Mouse (Mus musculus): ENCODE measurements at regions not wholly inside any gene's neighbourhood (a gene's known extent, or its start where the extent isn't known, plus 50 kb on each side); places are given as distances from the start of the nearest gene placed in this dataset.

DNA sequence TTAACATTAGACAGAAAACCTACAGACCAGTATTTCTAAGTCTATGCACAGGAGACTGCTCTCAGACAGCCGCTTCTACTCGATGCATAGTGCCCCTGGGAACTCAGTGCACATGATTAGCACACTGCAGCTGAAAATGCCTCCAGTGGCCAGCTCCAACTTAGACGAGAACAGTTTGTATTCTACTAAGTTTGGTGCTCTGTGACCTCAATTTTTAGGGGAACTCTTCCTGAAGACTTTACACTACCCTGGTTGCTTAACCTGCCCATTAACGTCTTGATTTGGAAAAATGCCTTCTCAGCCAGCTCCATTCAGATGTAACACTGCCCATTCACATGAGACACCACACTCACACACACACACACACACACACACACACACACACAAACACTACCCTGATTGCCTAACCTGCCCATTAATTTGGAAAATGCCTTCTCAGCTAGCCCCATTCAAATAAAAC lies 130.9 kb upstream of the Cpeb2 start:
- WGBS: 19% methylated on average over 4 of the region's 4 CpGs

DNA sequence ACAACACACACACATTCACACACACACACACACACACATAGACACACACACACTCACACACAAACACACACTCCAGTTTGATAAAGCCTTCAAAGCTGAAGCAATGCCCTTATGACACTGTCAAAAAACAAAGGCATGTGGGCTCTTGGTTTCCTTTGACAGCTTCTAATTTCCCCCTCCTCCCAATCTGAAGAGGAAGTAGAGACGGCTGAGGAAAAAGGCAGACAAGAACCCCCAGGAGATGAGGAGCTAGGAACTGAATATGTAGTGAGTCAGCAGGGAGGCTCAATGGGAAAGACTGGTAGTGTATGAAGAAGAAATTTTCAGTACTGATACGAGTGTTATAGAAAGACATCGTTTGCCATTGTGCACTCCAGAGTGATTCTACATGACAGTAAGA lies 130.4 kb upstream of the Cpeb2 start:
- intact Hi-C loops (cut with DNase I): no loop called here
- no peak overlapping the region for H3K4me3 ChIP-seq
- 43% methylated on average over 3 of the region's 3 CpGs for WGBS
- H3K27me3 ChIP-seq (ENCODE audit: control insufficient read depth, insufficient read depth, low read length): no peaks in the 10 kb centered on the region
- DNase-seq: no peak
- no peaks in the 10 kb centered on the region for H3K79me2 ChIP-seq (replicated peaks; ENCODE audit: control insufficient read depth, insufficient read depth, low read length)
- H3K36me3 ChIP-seq (ENCODE audit: control insufficient read depth, insufficient read depth, low read length): peaks cover 2% of the 10 kb centered on the region; the same call in 1 of the 2 replicates
- H3K27ac ChIP-seq: no peak overlapping the region
- no peak overlapping the region for H3K9ac ChIP-seq (ENCODE audit: low read depth, low read length)
- TF ChIP-seq POLR2A (IDR thresholded peaks at IDR 0.05; ENCODE audit: insufficient read depth, low read depth, low read length): no peak
- no peak for TF ChIP-seq CTCF (IDR thresholded peaks at IDR 0.05)
- H3K4me1 ChIP-seq (ENCODE audit: control insufficient read depth, insufficient read depth, low read length): peaks cover 1% of the 10 kb centered on the region; the same call in 1 of the 2 replicates

More for the DNA sequence above, 130.9 kb upstream of the Cpeb2 start:
- intact Hi-C loops (cut with DNase I): no loop called here
- DNase-seq: no peak
- H3K9ac ChIP-seq (ENCODE audit: low read depth, low read length): no peak overlapping the region
- no peak overlapping the region for H3K27ac ChIP-seq
- TF ChIP-seq CTCF (IDR thresholded peaks at IDR 0.05) (no peak), POLR2A (IDR thresholded peaks at IDR 0.05; ENCODE audit: insufficient read depth, low read depth, low read length) (no peak), EP300 (IDR thresholded peaks at IDR 0.05; ENCODE audit: insufficient read depth, low read depth, low read length) (no peak)
- H3K4me1 ChIP-seq (ENCODE audit: control insufficient read depth, insufficient read depth, low read length): peaks cover 1% of the 10 kb centered on the region; the same call in 1 of the 2 replicates
- H3K36me3 ChIP-seq (ENCODE audit: control insufficient read depth, insufficient read depth, low read length): peaks cover 2% of the 10 kb centered on the region; the same call in 1 of the 2 replicates
- H3K27me3 ChIP-seq (ENCODE audit: control insufficient read depth, insufficient read depth, low read length): no peaks in the 10 kb centered on the region
- H3K4me3 ChIP-seq: no peak overlapping the region
- no peaks in the 10 kb centered on the region for H3K79me2 ChIP-seq (replicated peaks; ENCODE audit: control insufficient read depth, insufficient read depth, low read length)

DNA sequence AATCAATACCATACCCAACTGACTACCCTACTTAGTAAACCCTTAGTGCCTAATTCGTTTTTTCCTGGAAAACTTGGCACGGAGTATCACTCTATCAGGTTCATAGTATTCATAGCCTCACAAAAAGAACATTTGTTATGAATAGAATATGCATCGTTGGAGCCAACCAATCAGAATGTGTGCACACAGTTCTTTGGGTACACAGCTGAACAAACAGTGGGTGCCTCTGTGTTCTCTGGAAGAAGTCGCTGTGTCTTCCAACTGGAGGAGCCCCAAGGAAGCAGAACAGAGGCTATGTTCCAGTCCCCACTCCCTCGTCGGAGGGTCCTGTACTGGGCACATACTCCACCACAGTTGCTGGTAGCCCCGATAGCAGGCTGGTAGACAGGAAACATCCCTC lies 129.2 kb upstream of the Cpeb2 start:
- 83% methylated on average over 7 of the region's 7 CpGs for WGBS
- peaks cover 1% of the 10 kb centered on the region; the same call in 1 of the 2 replicates for H3K4me1 ChIP-seq (ENCODE audit: control insufficient read depth, insufficient read depth, low read length)
- no peak for DNase-seq
- no peak for TF ChIP-seq CTCF (IDR thresholded peaks at IDR 0.05)
- no peak for TF ChIP-seq EP300 (IDR thresholded peaks at IDR 0.05; ENCODE audit: insufficient read depth, low read depth, low read length)
- no peak for TF ChIP-seq POLR2A (IDR thresholded peaks at IDR 0.05; ENCODE audit: insufficient read depth, low read depth, low read length)
- H3K9ac ChIP-seq (ENCODE audit: low read depth, low read length): no peak overlapping the region
- intact Hi-C loops (cut with DNase I): no loop called here
- no peak overlapping the region for H3K4me3 ChIP-seq
- no peaks in the 10 kb centered on the region for H3K27me3 ChIP-seq (ENCODE audit: control insufficient read depth, insufficient read depth, low read length)
- peaks cover 2% of the 10 kb centered on the region; the same call in 1 of the 2 replicates for H3K36me3 ChIP-seq (ENCODE audit: control insufficient read depth, insufficient read depth, low read length)
- H3K79me2 ChIP-seq (replicated peaks; ENCODE audit: control insufficient read depth, insufficient read depth, low read length): no peaks in the 10 kb centered on the region
- no peak overlapping the region for H3K27ac ChIP-seq

DNA sequence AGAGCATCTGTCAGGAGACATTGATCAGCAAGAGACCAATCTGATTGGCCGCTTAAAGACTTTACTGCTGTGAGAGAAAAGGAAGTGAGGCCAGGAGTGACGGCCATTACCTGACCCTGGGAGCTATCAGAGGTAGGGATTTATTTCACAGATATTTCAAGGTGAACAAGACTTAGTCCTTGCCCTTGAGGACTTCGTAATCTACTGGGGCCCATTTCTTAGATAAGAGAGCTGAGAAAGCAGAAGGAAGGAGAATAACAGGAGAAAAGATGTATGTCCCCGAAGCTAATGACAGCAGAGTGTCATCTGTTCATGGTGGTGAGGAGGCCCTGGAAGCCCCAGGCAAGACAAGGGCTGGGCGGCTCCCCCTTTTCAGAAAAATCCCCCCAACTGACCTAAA lies 127.4 kb upstream of the Cpeb2 start:
- H3K79me2 ChIP-seq (replicated peaks; ENCODE audit: control insufficient read depth, insufficient read depth, low read length): no peaks in the 10 kb centered on the region
- no peak overlapping the region for H3K9ac ChIP-seq (ENCODE audit: low read depth, low read length)
- 87% methylated on average over 5 of the region's 5 CpGs for WGBS
- no peak for DNase-seq
- no peak overlapping the region for H3K4me3 ChIP-seq
- H3K36me3 ChIP-seq (ENCODE audit: control insufficient read depth, insufficient read depth, low read length): peaks cover 2% of the 10 kb centered on the region; the same call in 1 of the 2 replicates
- H3K4me1 ChIP-seq (ENCODE audit: control insufficient read depth, insufficient read depth, low read length): peaks cover 1% of the 10 kb centered on the region; the same call in 1 of the 2 replicates
- no peak for TF ChIP-seq EP300 (IDR thresholded peaks at IDR 0.05; ENCODE audit: insufficient read depth, low read depth, low read length)
- no peak for TF ChIP-seq CTCF (IDR thresholded peaks at IDR 0.05)
- TF ChIP-seq POLR2A (IDR thresholded peaks at IDR 0.05; ENCODE audit: insufficient read depth, low read depth, low read length): no peak
- H3K27ac ChIP-seq: no peak overlapping the region
- H3K27me3 ChIP-seq (ENCODE audit: control insufficient read depth, insufficient read depth, low read length): no peaks in the 10 kb centered on the region
- intact Hi-C loops (cut with DNase I): no loop called here

DNA sequence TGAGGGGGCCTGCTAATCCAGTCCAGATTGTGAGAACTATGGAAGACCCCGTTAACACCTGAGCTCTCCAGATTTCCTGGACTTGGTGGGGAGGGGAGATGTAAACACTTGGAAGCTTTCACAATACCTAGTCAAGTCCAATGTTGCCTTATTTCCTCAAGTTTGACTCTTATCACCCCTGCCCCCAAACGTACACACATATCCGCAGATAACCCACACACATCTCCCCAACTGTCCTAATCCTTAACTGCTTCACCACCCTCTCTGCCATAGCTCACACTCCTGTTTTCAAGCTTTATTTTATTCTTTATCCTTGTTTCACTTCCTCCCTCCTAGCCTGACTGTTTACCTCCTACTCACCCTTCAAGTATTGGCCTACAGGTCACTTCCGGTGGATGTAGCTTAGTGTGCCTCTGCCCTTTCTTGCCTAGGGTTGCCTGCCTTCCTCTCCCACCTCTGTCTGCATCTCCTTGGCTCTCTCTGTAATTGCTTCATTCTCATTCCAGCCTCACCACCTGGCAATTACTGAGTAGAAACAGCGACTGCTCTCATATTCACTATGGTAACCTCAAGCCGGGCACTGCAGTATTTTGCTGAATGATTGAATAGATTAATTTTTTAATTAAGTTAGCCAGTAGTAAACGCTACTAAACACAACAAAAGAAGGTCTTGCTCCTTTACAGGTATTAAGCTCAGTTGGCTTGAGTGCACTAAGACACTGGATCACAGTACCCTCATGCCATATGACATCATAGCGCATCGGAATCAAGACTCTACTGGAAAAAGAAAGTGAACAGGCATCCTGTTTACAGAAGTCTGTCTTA lies 125.3 kb upstream of the Cpeb2 start:
- WGBS: 79% methylated on average over 9 of the region's 9 CpGs
- no peak overlapping the region for H3K9ac ChIP-seq (ENCODE audit: low read depth, low read length)
- H3K4me3 ChIP-seq: no peak overlapping the region
- no peaks in the 10 kb centered on the region for H3K4me1 ChIP-seq (ENCODE audit: control insufficient read depth, insufficient read depth, low read length)
- DNase-seq: no peak
- H3K79me2 ChIP-seq (replicated peaks; ENCODE audit: control insufficient read depth, insufficient read depth, low read length): no peaks in the 10 kb centered on the region
- intact Hi-C loops (cut with DNase I): no loop called here
- TF ChIP-seq EP300 (IDR thresholded peaks at IDR 0.05; ENCODE audit: insufficient read depth, low read depth, low read length): no peak
- no peak for TF ChIP-seq POLR2A (IDR thresholded peaks at IDR 0.05; ENCODE audit: insufficient read depth, low read depth, low read length)
- no peaks in the 10 kb centered on the region for H3K36me3 ChIP-seq (ENCODE audit: control insufficient read depth, insufficient read depth, low read length)
- no peak overlapping the region for H3K27ac ChIP-seq
- H3K27me3 ChIP-seq (ENCODE audit: control insufficient read depth, insufficient read depth, low read length): no peaks in the 10 kb centered on the region

DNA sequence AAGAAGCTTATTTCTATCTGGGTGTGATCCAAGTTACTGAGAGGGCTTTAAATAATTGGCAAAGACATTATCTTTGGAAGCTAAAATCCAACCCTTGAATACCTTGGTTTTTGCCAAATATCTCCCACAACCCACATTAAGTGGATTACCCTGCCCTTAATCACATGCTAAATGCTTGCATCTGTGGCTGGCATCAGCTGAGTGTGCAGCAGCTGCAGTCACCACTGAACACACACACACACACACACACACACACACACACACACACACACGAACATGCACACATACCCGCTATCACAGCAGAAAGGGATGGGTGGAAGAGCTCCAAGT lies 124.7 kb upstream of the Cpeb2 start:
- H3K27ac ChIP-seq: no peak overlapping the region
- H3K4me1 ChIP-seq (ENCODE audit: control insufficient read depth, insufficient read depth, low read length): no peaks in the 10 kb centered on the region
- DNase-seq: no peak
- no peak overlapping the region for H3K4me3 ChIP-seq
- H3K9ac ChIP-seq (ENCODE audit: low read depth, low read length): no peak overlapping the region
- H3K36me3 ChIP-seq (ENCODE audit: control insufficient read depth, insufficient read depth, low read length): no peaks in the 10 kb centered on the region
- TF ChIP-seq CTCF (IDR thresholded peaks at IDR 0.05) (no peak), POLR2A (IDR thresholded peaks at IDR 0.05; ENCODE audit: insufficient read depth, low read depth, low read length) (no peak), EP300 (IDR thresholded peaks at IDR 0.05; ENCODE audit: insufficient read depth, low read depth, low read length) (no peak)
- H3K27me3 ChIP-seq (ENCODE audit: control insufficient read depth, insufficient read depth, low read length): no peaks in the 10 kb centered on the region
- intact Hi-C loops (cut with DNase I): no loop called here
- no peaks in the 10 kb centered on the region for H3K79me2 ChIP-seq (replicated peaks; ENCODE audit: control insufficient read depth, insufficient read depth, low read length)
- 92% methylated on average over 2 of the region's 2 CpGs for WGBS
